Mouse (Mus musculus): ENCODE results near the gene Vcam1. TPM values are rescaled to one million over a fixed set of nuclear protein-coding genes. Genes with fewer than 3 reads are reported as not detected.

Vcam1 gene
- polyA plus RNA-seq, 1 experiment from 2014 or later: 51.0 TPM

DNA sequence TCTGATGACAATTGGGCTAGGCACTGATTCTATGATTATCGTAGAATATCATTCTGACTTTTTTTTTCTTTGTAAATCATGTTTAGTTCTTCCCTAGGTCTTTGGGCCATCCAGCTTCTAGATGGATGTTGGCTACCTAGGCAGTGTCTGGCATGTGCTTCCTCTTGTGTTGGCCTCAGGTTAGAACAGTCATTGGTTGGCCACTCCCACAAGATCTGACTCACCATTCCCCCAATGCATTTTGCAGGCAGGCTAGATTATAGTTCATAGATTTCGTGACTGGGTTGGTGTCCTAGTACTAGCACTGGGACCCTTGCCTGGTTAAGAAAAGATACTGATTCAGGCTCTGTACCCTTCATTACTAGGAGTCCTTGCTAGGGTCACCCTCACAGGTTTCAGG is 67.3 kb downstream of the Vcam1 start:
- H3K4me2 ChIP-seq (replicated peaks): no peak overlapping the region
- H3K27ac ChIP-seq: no peak overlapping the region
- H3K9me3 ChIP-seq: no peaks in the 10 kb centered on the region
- no peak overlapping the region for H3K9ac ChIP-seq
- 95% methylated on average over 2 of the region's 2 CpGs for WGBS
- H3K36me3 ChIP-seq: no peaks in the 10 kb centered on the region
- no peak overlapping the region for H3K4me3 ChIP-seq
- no peaks in the 10 kb centered on the region for H3K4me1 ChIP-seq
- no peak for ATAC-seq (ENCODE audit: low FRiP score, low read depth)
- no peaks in the 10 kb centered on the region for H3K27me3 ChIP-seq (replicated peaks)

DNA sequence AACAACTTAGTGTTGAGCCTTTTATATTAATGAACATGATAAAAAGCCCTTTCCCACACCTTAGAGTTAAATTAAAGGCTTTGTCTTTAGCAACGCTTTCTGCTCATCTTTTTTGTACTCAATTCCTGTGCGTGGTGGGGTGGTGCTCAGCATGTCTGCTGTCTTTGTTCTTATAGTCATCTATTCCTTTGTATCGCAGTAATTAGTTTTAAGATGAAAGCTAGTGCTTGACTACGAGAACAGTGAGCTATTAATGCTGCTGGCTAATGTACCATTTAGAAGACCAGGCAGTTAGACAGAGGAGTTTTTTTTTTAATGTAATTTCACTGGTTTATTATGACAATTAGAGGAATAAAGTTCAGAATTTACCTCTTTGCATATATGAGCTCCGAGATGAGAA is 69.2 kb downstream of the Vcam1 start:
- Histone ChIP-seq H3K4me2 (replicated peaks) (no peak overlapping the region), H3K27me3 (replicated peaks) (no peaks in the 10 kb centered on the region), H3K27ac (no peak overlapping the region), H3K4me1 (no peaks in the 10 kb centered on the region), H3K36me3 (no peaks in the 10 kb centered on the region), H3K9ac (no peak overlapping the region), H3K9me3 (no peaks in the 10 kb centered on the region), H3K4me3 (no peak overlapping the region)
- ATAC-seq (ENCODE audit: low FRiP score, low read depth): no peak
- WGBS: 61% methylated on average over 5 of the region's 5 CpGs

Other genes starting within 250 kb of the Vcam1 start
- gene Dph5, start 241.9 kb downstream of the Vcam1 start, polyA plus RNA-seq (2016; fragmentation: Nextera tagmentation; extraction: Ambion mirVana): 28.0 and 28.9 TPM in 2 replicates
- 15.8 and 20.7 TPM in 2 replicates for gene Slc30a7, start 122.3 kb downstream of the Vcam1 start, polyA plus RNA-seq (2016; fragmentation: Nextera tagmentation; extraction: Ambion mirVana)
- gene Extl2, start 122.2 kb downstream of the Vcam1 start, polyA plus RNA-seq (2016; fragmentation: Nextera tagmentation; extraction: Ambion mirVana): 30.5 and 31.5 TPM in 2 replicates
- gene Gpr88, start 123.8 kb upstream of the Vcam1 start, polyA plus RNA-seq (2016; fragmentation: Nextera tagmentation; extraction: Ambion mirVana): 0.87 and 1.6 TPM in 2 replicates